Mouse (Mus musculus): ENCODE data around the gene Mroh2a.

DNA sequence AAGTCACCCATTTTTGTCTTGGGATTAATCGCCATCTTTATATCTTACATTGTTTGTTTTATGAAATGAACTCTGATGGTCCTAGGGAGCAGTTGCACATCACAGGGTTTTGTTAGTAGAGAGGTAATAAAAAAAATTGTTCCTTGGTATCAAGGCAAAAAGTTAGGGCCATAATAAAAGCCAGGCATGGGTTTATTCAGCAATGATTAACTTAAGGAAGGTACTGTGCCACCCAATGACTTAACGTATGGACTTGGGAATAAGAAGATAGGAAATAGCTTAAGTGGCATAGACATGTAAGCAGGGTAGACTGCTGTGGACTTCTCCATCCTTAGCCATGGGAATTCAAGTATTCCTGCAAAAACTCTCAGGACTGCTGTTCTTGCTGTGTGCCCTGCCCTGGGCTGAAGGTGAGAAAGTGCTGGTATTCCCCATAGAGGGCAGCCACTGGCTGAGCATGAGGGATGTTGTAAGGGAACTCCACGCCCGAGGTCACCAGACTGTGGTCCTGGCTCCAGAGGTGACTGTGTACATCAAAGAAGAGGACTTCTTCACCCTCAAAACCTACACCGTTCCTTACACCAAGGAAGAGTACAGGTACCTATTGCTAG lies 40.4 kb upstream of the Mroh2a start:
- TF ChIP-seq POLR2A (IDR thresholded peaks at IDR 0.05; ENCODE audit: low read depth, low read length) (no peak), CTCF (IDR thresholded peaks at IDR 0.05; ENCODE audit: extremely low read depth, insufficient read depth, insufficient read length, insufficient replicate concordance) (no peak)
